Mouse (Mus musculus): ENCODE results near the gene Vps52. TPM values are rescaled to one million over a fixed set of nuclear protein-coding genes. Genes with fewer than 3 reads are reported as not detected.

Gene Vps52
- polyA plus RNA-seq, 1 experiment from 2014 or later = 42.4 TPM

DNA sequence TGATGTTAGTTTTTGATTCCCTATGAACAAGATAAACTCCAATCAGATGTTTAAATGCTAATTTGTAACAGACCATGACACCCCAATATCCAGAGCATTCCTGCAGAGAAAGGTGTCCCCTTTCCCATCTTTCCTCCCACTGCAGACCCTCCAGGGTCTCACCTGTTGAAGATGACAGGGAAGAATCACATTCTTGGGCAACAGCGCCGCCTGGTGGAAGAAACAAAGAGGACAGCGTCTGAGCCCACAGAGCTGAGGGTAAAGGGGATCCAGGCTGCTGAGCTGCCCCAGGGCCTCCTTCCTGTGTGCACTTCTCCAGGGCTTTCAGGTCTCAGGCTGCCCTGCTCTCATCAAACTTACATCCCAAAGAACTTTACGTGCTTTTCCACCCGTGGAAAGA is 47.8 kb downstream of the Vps52 start:
- no peak overlapping the region for H3K27ac ChIP-seq
- ATAC-seq (ENCODE audit: insufficient read depth, low FRiP score, low read depth) = no peak
- peaks cover 8% of the 10 kb centered on the region for H3K4me1 ChIP-seq
- no peaks in the 10 kb centered on the region for H3K9me3 ChIP-seq
- peaks cover 17% of the 10 kb centered on the region; the same call in 1 of the 2 replicates for H3K27me3 ChIP-seq (replicated peaks)
- 7% methylated on average over 5 of the region's 5 CpGs for WGBS
- H3K4me3 ChIP-seq (replicated peaks) = no peak overlapping the region
- H3K36me3 ChIP-seq = no peaks in the 10 kb centered on the region
- H3K4me2 ChIP-seq = no peak overlapping the region
- no peak overlapping the region for H3K9ac ChIP-seq

DNA sequence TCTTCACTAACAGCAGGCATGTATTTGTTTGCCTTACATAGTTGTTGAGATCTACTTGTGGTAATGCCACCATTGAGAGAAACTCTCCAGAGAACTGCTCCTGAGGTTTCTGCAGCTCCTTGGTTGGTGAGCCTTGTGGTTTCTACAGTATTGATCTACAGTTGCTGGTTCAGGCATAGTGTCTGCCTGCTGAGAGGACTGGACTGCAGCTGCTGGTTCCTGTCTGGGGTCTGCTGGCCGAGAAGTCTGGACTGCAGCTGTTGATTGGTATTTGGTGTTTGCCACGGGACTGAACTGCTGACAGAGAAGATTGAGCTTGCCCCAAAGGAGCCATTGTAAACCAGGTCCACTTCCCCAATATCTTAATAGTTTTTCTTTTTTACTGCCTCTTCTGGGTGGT is 51.0 kb downstream of the Vps52 start:
- Histone ChIP-seq H3K4me2 (no peak overlapping the region), H3K9ac (no peak overlapping the region), H3K36me3 (no peaks in the 10 kb centered on the region), H3K9me3 (no peaks in the 10 kb centered on the region), H3K4me3 (replicated peaks) (no peak overlapping the region), H3K4me1 (no peaks in the 10 kb centered on the region), H3K27me3 (replicated peaks) (peaks cover 5% of the 10 kb centered on the region; the same call in 1 of the 2 replicates), H3K27ac (no peak overlapping the region)
- 35% methylated on average over 2 of the region's 2 CpGs for WGBS
- no peak for ATAC-seq (ENCODE audit: insufficient read depth, low FRiP score, low read depth)

DNA sequence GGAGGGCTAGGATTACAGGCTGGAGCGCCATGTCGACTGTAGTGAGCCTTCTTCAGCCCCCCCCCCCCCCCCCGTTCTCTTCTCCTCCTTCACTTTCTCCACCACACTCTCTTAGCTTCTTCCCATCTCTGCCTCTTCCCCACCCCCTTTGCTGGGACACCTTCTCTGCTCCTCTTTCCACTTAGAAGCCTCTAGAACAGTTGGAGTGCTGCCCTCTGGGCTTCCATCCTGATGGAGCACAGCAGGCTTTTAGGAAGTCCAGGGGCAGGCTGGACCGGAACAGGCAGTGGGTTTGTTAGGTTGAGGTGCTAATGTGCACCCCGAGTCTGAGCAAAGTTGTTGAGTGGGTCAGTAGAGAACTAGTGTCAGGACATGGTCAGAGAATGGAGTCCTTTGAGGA is 54.5 kb downstream of the Vps52 start:
- WGBS = 59% methylated on average over 5 of the region's 5 CpGs
- Histone ChIP-seq H3K27me3 (replicated peaks) (no peaks in the 10 kb centered on the region), H3K4me1 (no peaks in the 10 kb centered on the region), H3K4me2 (no peak overlapping the region), H3K27ac (no peak overlapping the region), H3K4me3 (replicated peaks) (no peak overlapping the region), H3K9ac (no peak overlapping the region), H3K36me3 (no peaks in the 10 kb centered on the region), H3K9me3 (no peaks in the 10 kb centered on the region)
- no peak for ATAC-seq (ENCODE audit: insufficient read depth, low FRiP score, low read depth)

DNA sequence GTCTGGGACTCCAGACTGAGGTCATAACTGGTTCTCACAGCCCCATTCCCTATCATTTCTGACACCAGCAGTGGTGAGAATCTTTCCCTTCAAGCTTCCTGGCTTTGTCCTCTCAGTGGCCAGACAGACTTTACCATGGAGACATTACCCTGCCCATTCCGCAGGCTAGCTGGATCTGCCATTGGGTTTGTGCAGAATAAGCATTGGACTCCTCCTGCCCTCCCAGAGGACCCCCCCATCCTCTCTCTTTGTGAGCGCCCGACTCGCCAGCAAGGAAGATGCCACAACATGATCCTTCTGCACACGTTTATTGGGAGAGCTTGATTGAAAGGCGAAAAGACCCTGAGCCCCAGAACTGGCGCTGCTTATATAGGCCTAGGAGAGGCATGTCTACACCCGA is 57.8 kb downstream of the Vps52 start:
- WGBS = 93% methylated on average over 8 of the region's 8 CpGs
- Histone ChIP-seq H3K27me3 (replicated peaks) (no peaks in the 10 kb centered on the region), H3K36me3 (no peaks in the 10 kb centered on the region), H3K4me2 (no peak overlapping the region), H3K9ac (no peak overlapping the region), H3K4me1 (no peaks in the 10 kb centered on the region), H3K27ac (no peak overlapping the region), H3K9me3 (no peaks in the 10 kb centered on the region), H3K4me3 (replicated peaks) (no peak overlapping the region)
- ATAC-seq (ENCODE audit: insufficient read depth, low FRiP score, low read depth) = no peak

Other genes starting within 250 kb of the Vps52 start
- gene March2, start 237.1 kb upstream of the Vps52 start, polyA plus RNA-seq (2015; fragmentation: Nextera tagmentation; extraction: Ambion mirVana) = 59.8 and 70.8 TPM in 2 replicates
- gene Rab11b, start 195.3 kb upstream of the Vps52 start, polyA plus RNA-seq (2015; fragmentation: Nextera tagmentation; extraction: Ambion mirVana) = 249 and 270 TPM in 2 replicates
- 22.6 and 24.7 TPM in 2 replicates for gene Angptl4, start 174.0 kb upstream of the Vps52 start, polyA plus RNA-seq (2015; fragmentation: Nextera tagmentation; extraction: Ambion mirVana)
- gene Kank3, start 145.3 kb upstream of the Vps52 start, polyA plus RNA-seq (2015; fragmentation: Nextera tagmentation; extraction: Ambion mirVana) = 31.4 and 31.5 TPM in 2 replicates
- 888 and 917 TPM in 2 replicates for gene Rps28, start 131.2 kb upstream of the Vps52 start, polyA plus RNA-seq (2015; fragmentation: Nextera tagmentation; extraction: Ambion mirVana)
- 459 and 493 TPM in 2 replicates for gene Ndufa7, start 131.2 kb upstream of the Vps52 start, polyA plus RNA-seq (2015; fragmentation: Nextera tagmentation; extraction: Ambion mirVana)
- gene Cd320, start 112.7 kb upstream of the Vps52 start, polyA plus RNA-seq (2015; fragmentation: Nextera tagmentation; extraction: Ambion mirVana) = 59.1 and 62.6 TPM in 2 replicates
- not detected in 2 replicates for gene Gm7029, start 82.0 kb upstream of the Vps52 start, polyA plus RNA-seq (2015; fragmentation: Nextera tagmentation; extraction: Ambion mirVana)
- gene Kifc1, start 65.2 kb upstream of the Vps52 start, polyA plus RNA-seq (2015; fragmentation: Nextera tagmentation; extraction: Ambion mirVana) = 7.7 and 7.9 TPM in 2 replicates
- 0.95 and 1.1 TPM in 2 replicates for gene Platr17, start 50.7 kb upstream of the Vps52 start, polyA plus RNA-seq (2015; fragmentation: Nextera tagmentation; extraction: Ambion mirVana)
- 39.1 and 41.5 TPM in 2 replicates for gene Daxx, start 46.4 kb upstream of the Vps52 start, polyA plus RNA-seq (2015; fragmentation: Nextera tagmentation; extraction: Ambion mirVana)
- 47.3 and 50.1 TPM in 2 replicates for gene Tapbp, start 39.9 kb upstream of the Vps52 start, polyA plus RNA-seq (2015; fragmentation: Nextera tagmentation; extraction: Ambion mirVana)
- gene Zbtb22, start 39.9 kb upstream of the Vps52 start, polyA plus RNA-seq (2015; fragmentation: Nextera tagmentation; extraction: Ambion mirVana) = 15.4 and 16.6 TPM in 2 replicates
- gene Rgl2, start 26.3 kb upstream of the Vps52 start, polyA plus RNA-seq (2015; fragmentation: Nextera tagmentation; extraction: Ambion mirVana) = 38.5 and 43.6 TPM in 2 replicates
- gene Pfdn6, start 15.5 kb upstream of the Vps52 start, polyA plus RNA-seq (2015; fragmentation: Nextera tagmentation; extraction: Ambion mirVana) = 155 and 159 TPM in 2 replicates
- 36.1 and 40.6 TPM in 2 replicates for gene Wdr46, start 15.2 kb upstream of the Vps52 start, polyA plus RNA-seq (2015; fragmentation: Nextera tagmentation; extraction: Ambion mirVana)
- 7.5 and 8.2 TPM in 2 replicates for gene B3galt4, start 4.3 kb upstream of the Vps52 start, polyA plus RNA-seq (2015; fragmentation: Nextera tagmentation; extraction: Ambion mirVana)
- gene Rps18, start 189 bp downstream of the Vps52 start, polyA plus RNA-seq (2015; fragmentation: Nextera tagmentation; extraction: Ambion mirVana) = 1,803 TPM in 2 replicates
- gene H2-K1, start 44.5 kb downstream of the Vps52 start, polyA plus RNA-seq (2015; fragmentation: Nextera tagmentation; extraction: Ambion mirVana) = 112 and 124 TPM in 2 replicates
- gene Ring1, start 68.9 kb downstream of the Vps52 start, polyA plus RNA-seq (2015; fragmentation: Nextera tagmentation; extraction: Ambion mirVana) = 19.3 and 21.0 TPM in 2 replicates
- 50.8 and 58.4 TPM in 2 replicates for gene H2-Ke6, start 72.2 kb downstream of the Vps52 start, polyA plus RNA-seq (2015; fragmentation: Nextera tagmentation; extraction: Ambion mirVana)
- gene Slc39a7, start 75.9 kb downstream of the Vps52 start, polyA plus RNA-seq (2015; fragmentation: Nextera tagmentation; extraction: Ambion mirVana) = 169 and 199 TPM in 2 replicates
- gene Rxrb, start 76.0 kb downstream of the Vps52 start, polyA plus RNA-seq (2015; fragmentation: Nextera tagmentation; extraction: Ambion mirVana) = 43.6 and 45.0 TPM in 2 replicates
- gene Col11a2, start 83.6 kb downstream of the Vps52 start, polyA plus RNA-seq (2015; fragmentation: Nextera tagmentation; extraction: Ambion mirVana) = 1.3 and 1.5 TPM in 2 replicates
- 0.79 and 1.2 TPM in 2 replicates for gene H2-Oa, start 136.5 kb downstream of the Vps52 start, polyA plus RNA-seq (2015; fragmentation: Nextera tagmentation; extraction: Ambion mirVana)
- 10.8 and 12.1 TPM in 2 replicates for gene H2-DMa, start 163.7 kb downstream of the Vps52 start, polyA plus RNA-seq (2015; fragmentation: Nextera tagmentation; extraction: Ambion mirVana)
- gene Brd2, start 166.8 kb downstream of the Vps52 start, polyA plus RNA-seq (2015; fragmentation: Nextera tagmentation; extraction: Ambion mirVana) = 98.3 and 107 TPM in 2 replicates
- 0.58 and 0.87 TPM in 2 replicates for gene H2-DMb2, start 187.5 kb downstream of the Vps52 start, polyA plus RNA-seq (2015; fragmentation: Nextera tagmentation; extraction: Ambion mirVana)
- gene H2-DMb1, start 197.3 kb downstream of the Vps52 start, polyA plus RNA-seq (2015; fragmentation: Nextera tagmentation; extraction: Ambion mirVana) = 2.2 and 2.8 TPM in 2 replicates
- 7.5 and 7.7 TPM in 2 replicates for gene Tap1, start 231.7 kb downstream of the Vps52 start, polyA plus RNA-seq (2015; fragmentation: Nextera tagmentation; extraction: Ambion mirVana)
- 7.9 and 8.1 TPM in 2 replicates for gene Psmb9, start 232.0 kb downstream of the Vps52 start, polyA plus RNA-seq (2015; fragmentation: Nextera tagmentation; extraction: Ambion mirVana)
- gene Psmb8, start 241.9 kb downstream of the Vps52 start, polyA plus RNA-seq (2015; fragmentation: Nextera tagmentation; extraction: Ambion mirVana) = 12.1 and 14.6 TPM in 2 replicates
- 5.5 and 7.0 TPM in 2 replicates for gene Tap2, start 247.7 kb downstream of the Vps52 start, polyA plus RNA-seq (2015; fragmentation: Nextera tagmentation; extraction: Ambion mirVana)

Measured in stomach, embryonic 15.5 days (tissue).